Mouse (Mus musculus) lung, postnatal 0 days (tissue): ENCODE measurements around the gene Sppl2b.

Experiments used
- CTCF ChIP-seq: IDR thresholded peaks from 2 replicates; pipeline ENCODE4 v1.5.1; 2016; ENCODE audit warnings: antibody characterized with exemption, mild to moderate bottlenecking
- EP300 ChIP-seq: IDR thresholded peaks from 2 replicates; pipeline ENCODE4 v1.6.1; 2016; ENCODE audit warnings: antibody characterized with exemption, mild to moderate bottlenecking, control low read depth

DNA sequence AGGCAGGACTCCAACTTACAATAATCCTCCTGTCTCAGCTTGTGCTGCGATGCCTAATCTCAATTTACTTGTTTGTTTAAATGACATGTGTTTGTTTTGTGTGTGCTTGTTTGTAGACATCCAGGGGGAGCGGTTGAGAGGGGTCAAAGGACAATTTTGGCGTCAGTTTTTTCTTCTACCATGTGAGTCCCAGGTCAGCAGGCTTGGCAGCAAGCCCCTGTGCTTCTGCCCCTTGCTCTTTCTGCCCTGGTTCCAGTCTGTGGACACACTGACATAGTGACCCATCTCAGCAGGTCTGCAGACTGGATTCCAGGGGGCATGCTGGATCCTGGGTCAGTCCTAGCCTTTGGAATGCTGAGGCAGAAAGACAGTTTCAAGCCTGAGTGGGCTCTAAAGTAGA, 35.7 kb upstream of the Sppl2b start:
- TF ChIP-seq CTCF, result no peak
- TF ChIP-seq EP300, result no peak
